17 mouse cellular contexts compared by ENCODE assay signal in the genomic region with DNA sequence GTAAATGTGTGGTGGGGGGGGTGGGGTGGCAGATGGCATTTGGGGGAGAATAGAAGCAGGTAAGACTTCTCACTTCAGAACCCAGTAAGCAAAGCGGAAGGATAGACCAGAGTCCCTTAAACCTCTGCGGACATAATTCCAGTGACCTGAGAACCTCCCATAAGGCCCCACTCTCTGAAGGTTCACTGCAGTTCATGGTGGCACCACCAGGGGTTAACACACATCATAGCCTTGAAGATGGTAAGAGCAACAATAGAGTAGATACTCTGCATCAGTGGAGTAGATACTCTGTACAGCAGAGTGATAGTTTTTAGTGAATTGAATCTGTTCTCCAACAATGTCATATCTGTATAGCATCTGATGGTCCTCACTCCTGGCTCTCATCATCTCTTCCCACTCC. TPM values are rescaled to one million over a fixed set of nuclear protein-coding genes. Genes with fewer than 3 reads are reported as not detected.
DNase-seq lines count a peak whose midpoint lies in the region; ATAC-seq and TF ChIP-seq lines count a peak whose summit lies in the region.
"Had no signal": no experiment of that assay in that cellular context is flagged by ENCODE, and none has a peak within 500 bp of the region (broad histone marks: within the 10 kb centered on the region; RNA-seq: fewer than 3 reads in every experiment).

No protein-coding gene starts in this region.

- no peaks in the 10 kb centered on the region for H3K79me2 ChIP-seq in heart, adult 2 months (replicated peaks; ENCODE audit: control insufficient read depth, insufficient read depth, low read length)

- no peaks in the 10 kb centered on the region; the same call in 1 of the 2 replicates for H3K36me3 ChIP-seq in heart, adult 2 months (ENCODE audit: control insufficient read depth, insufficient read depth, low read length)
- peaks cover 10% of the 10 kb centered on the region for H3K36me3 ChIP-seq in heart, embryonic 11.5 days (ENCODE audit: control insufficient read depth, insufficient read depth, low read length)
- H3K36me3 ChIP-seq in lung, postnatal 0 days (ENCODE audit: insufficient read depth, low read length): peaks cover under 1% of the 10 kb centered on the region
- H3K36me3 ChIP-seq in E14TG2a.4 (ENCODE audit: insufficient read depth, low read length): peaks cover 14% of the 10 kb centered on the region

- H3K27ac ChIP-seq in heart, adult 2 months: no peak overlapping the region
- no peak overlapping the region for H3K27ac ChIP-seq in heart, embryonic 11.5 days (ENCODE audit: low read depth, low read length)
- no peak overlapping the region for H3K27ac ChIP-seq in lung, postnatal 0 days (ENCODE audit: low read length)
- H3K27ac ChIP-seq: heart, embryonic 10.5 days; hindbrain, embryonic 13.5 days; kidney, embryonic 15.5 days; limb, embryonic 12.5 days; midbrain, embryonic 10.5 days had no signal

- ATAC-seq in heart, embryonic 11.5 days (replicated peaks; ENCODE audit: insufficient number of reproducible peaks, low FRiP score, low TSS enrichment): no peak
- no peak for ATAC-seq in lung, postnatal 0 days

- no peak overlapping the region for H3K9ac ChIP-seq in heart, adult 2 months (ENCODE audit: low read depth, low read length)
- H3K9ac ChIP-seq in heart, embryonic 11.5 days (ENCODE audit: low read depth, low read length): no peak overlapping the region
- H3K9ac ChIP-seq in lung, postnatal 0 days (replicated peaks; ENCODE audit: low read depth): no peak overlapping the region
- H3K9ac ChIP-seq: hindbrain, embryonic 13.5 days; kidney, embryonic 15.5 days; limb, embryonic 12.5 days had no signal

- no peak for DNase-seq in heart, adult 2 months
- no peak for DNase-seq in lung, postnatal 0 days (ENCODE audit: low spot score)
- no peak for DNase-seq in lung, postnatal 36 days
- DNase-seq in induced T-regulatory cell, adult 2 months (ENCODE audit: low read depth): peak; percentile 54
- DNase-seq in right cerebral cortex, postnatal 4 days: no peak
- DNase-seq in heart, postnatal 25 days (ENCODE audit: low spot score): no peak
- DNase-seq: cerebellum, adult 8-10 months; spleen, adult 18-20 months had no signal

- no peak for TF ChIP-seq EP300 in heart, adult 2 months (IDR thresholded peaks at IDR 0.05; ENCODE audit: insufficient read depth, low read depth, low read length)
- no peak for TF ChIP-seq EP300 in lung, postnatal 0 days (IDR thresholded peaks at IDR 0.05)

- peak; percentile 41 for TF ChIP-seq CTCF in heart, adult 2 months (IDR thresholded peaks at IDR 0.05)
- peak; percentile 39 for TF ChIP-seq CTCF in lung, postnatal 0 days (IDR thresholded peaks at IDR 0.05)
- peak; percentile 28 for TF ChIP-seq CTCF in E14TG2a.4 (conservative IDR thresholded peaks at IDR 0.05; ENCODE audit: low read length)

- TF ChIP-seq POLR2A in heart, adult 2 months (IDR thresholded peaks at IDR 0.05; ENCODE audit: insufficient read depth, low read depth, low read length): no peak

- 92% methylated on average over 2 of the region's 2 CpGs for WGBS in heart, adult 2 months
- 83% methylated on average over 2 of the region's 2 CpGs for whole genome bisulfite sequencing in heart, embryonic 11.5 days (ENCODE audit: insufficient replicate concordance)
- 93% methylated on average over 2 of the region's 2 CpGs for WGBS in lung, postnatal 0 days

- peaks cover 9% of the 10 kb centered on the region for H3K4me1 ChIP-seq in heart, adult 2 months (ENCODE audit: control insufficient read depth, insufficient read depth, low read length)
- H3K4me1 ChIP-seq in heart, embryonic 11.5 days (ENCODE audit: control insufficient read depth, insufficient read depth, low read length): peaks cover 14% of the 10 kb centered on the region
- peaks cover 15% of the 10 kb centered on the region; the same call in 1 of the 2 replicates for H3K4me1 ChIP-seq in lung, postnatal 0 days (ENCODE audit: insufficient read depth, low read depth, low read length)
- H3K4me1 ChIP-seq in E14TG2a.4 (replicated peaks; ENCODE audit: low read depth, low read length): peaks cover 36% of the 10 kb centered on the region

- no peaks in the 10 kb centered on the region for H3K27me3 ChIP-seq in heart, adult 2 months (ENCODE audit: control insufficient read depth, insufficient read depth, low read length)
- no peaks in the 10 kb centered on the region for H3K27me3 ChIP-seq in heart, embryonic 11.5 days (ENCODE audit: control insufficient read depth, insufficient read depth, low read length)
- no peaks in the 10 kb centered on the region for H3K27me3 ChIP-seq in lung, postnatal 0 days (replicated peaks; ENCODE audit: insufficient read depth, low read length)
- no peaks in the 10 kb centered on the region for H3K27me3 ChIP-seq in E14TG2a.4 (ENCODE audit: insufficient read depth, low read length)
- H3K27me3 ChIP-seq: hindbrain, embryonic 13.5 days; kidney, embryonic 15.5 days; limb, embryonic 12.5 days had no signal

- H3K9me3 ChIP-seq in heart, embryonic 11.5 days (replicated peaks; ENCODE audit: control insufficient read depth, low read length): no peaks in the 10 kb centered on the region
- no peaks in the 10 kb centered on the region for H3K9me3 ChIP-seq in lung, postnatal 0 days (ENCODE audit: low read length)
- H3K9me3 ChIP-seq in E14TG2a.4 (ENCODE audit: low read length): no peaks in the 10 kb centered on the region
- H3K9me3 ChIP-seq: heart, embryonic 10.5 days; hindbrain, embryonic 13.5 days; kidney, embryonic 15.5 days; limb, embryonic 12.5 days; midbrain, embryonic 10.5 days had no signal

- H3K4me2 ChIP-seq in heart, embryonic 11.5 days: no peak overlapping the region
- H3K4me2 ChIP-seq in lung, postnatal 0 days (replicated peaks; ENCODE audit: low read depth, low read length): no peak overlapping the region
- H3K4me2 ChIP-seq: hindbrain, embryonic 13.5 days; kidney, embryonic 15.5 days; limb, embryonic 12.5 days had no signal

- intact Hi-C loops in heart, adult 2 months (cut with DNase I): no loop called here
- intact Hi-C loops in heart, postnatal 25 days (cut with DNase I): loop anchor here (10.0 kb wide), 1 partner anchor 611 kb away; no protein-coding TSS in a partner anchor

- no peak overlapping the region for H3K4me3 ChIP-seq in heart, adult 2 months
- no peak overlapping the region for H3K4me3 ChIP-seq in heart, embryonic 11.5 days (ENCODE audit: low read depth, low read length)
- H3K4me3 ChIP-seq in lung, postnatal 0 days (ENCODE audit: low read depth, low read length): no peak overlapping the region
- H3K4me3 ChIP-seq in E14TG2a.4 (replicated peaks; ENCODE audit: low read length): no peak overlapping the region
- H3K4me3 ChIP-seq: heart, embryonic 10.5 days; hindbrain, embryonic 13.5 days; kidney, embryonic 15.5 days; limb, embryonic 12.5 days; midbrain, embryonic 10.5 days had no signal

RNA-seq across cellular contexts. Expression of a gene that starts 4.4 kb away (rescaled TPM):
- total RNA-seq in heart, adult 2 months (2021): 10 to 100 TPM; 76.1 to 89.9 TPM
- polyA plus RNA-seq in heart, adult 2 months (2012; rRNA removed): 46.9 and 55.4 TPM in 2 replicates
- polyA plus RNA-seq in heart, embryonic 11.5 days (2014; fragmentation: Nextera tagmentation; extraction: Ambion mirVana): 117 and 119 TPM in 2 replicates
- 131 and 132 TPM in 2 replicates for polyA plus RNA-seq in lung, postnatal 0 days (2015; fragmentation: Nextera tagmentation; extraction: Ambion mirVana)
- 10 to 100 TPM; 75.9 to 77.2 TPM for total RNA-seq in heart, postnatal 25 days (2021)

RNA-seq across cellular contexts. Expression of a gene that starts 13.3 kb away (rescaled TPM):
- not detected for total RNA-seq in heart, adult 2 months (2021)
- not detected in 2 replicates for polyA plus RNA-seq in heart, adult 2 months (2012; rRNA removed)
- 1.8 and 1.9 TPM in 2 replicates for polyA plus RNA-seq in heart, embryonic 11.5 days (2014; fragmentation: Nextera tagmentation; extraction: Ambion mirVana)
- polyA plus RNA-seq in lung, postnatal 0 days (2015; fragmentation: Nextera tagmentation; extraction: Ambion mirVana): 31.6 and 47.5 TPM in 2 replicates
- total RNA-seq in heart, postnatal 25 days (2021): not detected

RNA-seq across cellular contexts. Expression of a gene that starts 15.7 kb away (rescaled TPM):
- 1 to 10 TPM in 1 of 2 experiments, under 1 TPM in 1; 0.78 to 1.2 TPM for total RNA-seq in heart, adult 2 months (2021)
- polyA plus RNA-seq in heart, adult 2 months (2012; rRNA removed): 0.14 and 0.20 TPM in 2 replicates
- not detected in 2 replicates for polyA plus RNA-seq in heart, embryonic 11.5 days (2014; fragmentation: Nextera tagmentation; extraction: Ambion mirVana)
- polyA plus RNA-seq in lung, postnatal 0 days (2015; fragmentation: Nextera tagmentation; extraction: Ambion mirVana): not detected in 2 replicates
- total RNA-seq in heart, postnatal 25 days (2021): 1 to 10 TPM in 1 of 2 experiments, under 1 TPM in 1; 0.75 to 1.4 TPM
- total RNA-seq: layer of hippocampus, postnatal 25 days had no signal
- polyA plus RNA-seq: heart, embryonic 10.5 days; hindbrain, embryonic 13.5 days; kidney, embryonic 15.5 days; limb, embryonic 12.5 days; lung, embryonic 16.5 days had no signal

RNA-seq across cellular contexts. Expression of a gene that starts 53.7 kb away (rescaled TPM):
- 10 to 100 TPM in 1 of 2 experiments, 1 to 10 TPM in 1; 6.9 to 11.6 TPM for total RNA-seq in heart, adult 2 months (2021)
- polyA plus RNA-seq in heart, adult 2 months (2012; rRNA removed): 34.8 and 36.5 TPM in 2 replicates
- polyA plus RNA-seq in heart, embryonic 11.5 days (2014; fragmentation: Nextera tagmentation; extraction: Ambion mirVana): 64.5 TPM in 2 replicates
- 0.14 TPM in 1 of 2 replicates, not detected in the other for polyA plus RNA-seq in lung, postnatal 0 days (2015; fragmentation: Nextera tagmentation; extraction: Ambion mirVana)
- 10 to 100 TPM; 39.8 to 40.1 TPM for total RNA-seq in heart, postnatal 25 days (2021)
- total RNA-seq: layer of hippocampus, postnatal 25 days had no signal
- polyA plus RNA-seq: limb, embryonic 12.5 days had no signal

Comparison
In these comparisons a context has a peak if more than half of its experiments do, and no peak if none do; other contexts are left out.
1. RNA of a gene that starts 13.3 kb away (polyA plus RNA-seq): 31.6 to 47.5 TPM in lung, postnatal 0 days; 1.8 to 1.9 TPM in heart, embryonic 11.5 days and not detected in heart, adult 2 months; every median in the first group is over 10 times any median in the second.
2. Peak in every context shown above with its lines, with median percentiles within 50 percentile points of each other: CTCF ChIP-seq.